Mouse (Mus musculus) stomach, postnatal 0 days (tissue): ENCODE measurements around the gene Cuedc1. TPM values are rescaled to one million over a fixed set of nuclear protein-coding genes. Genes with fewer than 3 reads are reported as not detected.

Experiments used
- ATAC-seq: fragments of 200-750 bp; cut with Nextera tagmentation; 2 replicates; pipeline ENCODE4 v1.8.0; 2017; ENCODE audit not compliant: low FRiP score, low TSS enrichment
- DNase-seq: peaks from one replicate; pipeline ENCODE4 v3.0.0-alpha.2; 2016; ENCODE audit warnings: low spot score
- H3K27ac ChIP-seq: fragments of 300-500 bp; sonication (generic); replicated peaks from 2 replicates; pipeline ENCODE4 v1.5.1; 2014; ENCODE audit warnings: mild to moderate bottlenecking, control low read depth
- H3K27me3 ChIP-seq: fragments of 300-500 bp; sonication (generic); 2 replicates; pipeline ENCODE4 v1.6.1; 2014; ENCODE audit warnings: low read length; ENCODE audit not compliant: control insufficient read depth, insufficient read depth
- H3K36me3 ChIP-seq: fragments of 300-500 bp; sonication (generic); 2 replicates; pipeline ENCODE4 v1.6.1; 2014; ENCODE audit warnings: low read length, mixed read lengths; ENCODE audit not compliant: control insufficient read depth, insufficient read depth
- H3K4me1 ChIP-seq: fragments of 300-500 bp; sonication (generic); replicated peaks from 2 replicates; pipeline ENCODE4 v1.6.1; 2014; ENCODE audit warnings: antibody characterized with exemption; ENCODE audit not compliant: control insufficient read depth, insufficient read depth
- H3K4me2 ChIP-seq: fragments of 300-500 bp; sonication (generic); replicated peaks from 2 replicates; pipeline ENCODE4 v1.6.1; 2014; ENCODE audit warnings: low read depth, mild to moderate bottlenecking, control low read depth, moderate library complexity
- H3K4me3 ChIP-seq: fragments of 300-500 bp; sonication (generic); 2 replicates; pipeline ENCODE4 v1.5.1; 2014; ENCODE audit warnings: low read depth, low read length, control low read depth
- H3K9ac ChIP-seq: fragments of 300-500 bp; sonication (generic); 2 replicates; pipeline ENCODE4 v1.6.1; 2014; ENCODE audit warnings: mild to moderate bottlenecking, low read length, control low read depth, mixed read lengths
- H3K9me3 ChIP-seq: fragments of 300-500 bp; sonication (generic); 2 replicates; pipeline ENCODE4 v1.6.1; 2016; ENCODE audit warnings: low read length; ENCODE audit not compliant: control insufficient read depth
- CTCF ChIP-seq: IDR thresholded peaks from 2 replicates; pipeline ENCODE4 v1.5.1; 2016; ENCODE audit warnings: antibody characterized with exemption, low read depth, mild to moderate bottlenecking, moderate library complexity
- EP300 ChIP-seq: optimal IDR thresholded peaks from 2 replicates; pipeline ENCODE3; 2016; ENCODE audit warnings: antibody characterized with exemption
- WGBS: fragments of 180-500 bp; shearing (Covaris S2); extraction: QIAGEN DNeasy Blood & Tissue Kit; methylation state at CpG from one replicate; pipeline ENCODE4 v1.1.7; 2014; 5-methylcytosine and 5-hydroxymethylcytosine counted together
- polyA plus RNA-seq: library from polyadenylated mRNA; unstranded; fragments of >200 nt; fragmentation: Nextera tagmentation; extraction: Ambion mirVana; gene quantifications from 2 replicates; pipeline ENCODE4 v1.2.1, GENCODE M21; 2015

The Cuedc1 gene
- 12.8 and 13.7 TPM in 2 replicates for polyA plus RNA-seq

DNA sequence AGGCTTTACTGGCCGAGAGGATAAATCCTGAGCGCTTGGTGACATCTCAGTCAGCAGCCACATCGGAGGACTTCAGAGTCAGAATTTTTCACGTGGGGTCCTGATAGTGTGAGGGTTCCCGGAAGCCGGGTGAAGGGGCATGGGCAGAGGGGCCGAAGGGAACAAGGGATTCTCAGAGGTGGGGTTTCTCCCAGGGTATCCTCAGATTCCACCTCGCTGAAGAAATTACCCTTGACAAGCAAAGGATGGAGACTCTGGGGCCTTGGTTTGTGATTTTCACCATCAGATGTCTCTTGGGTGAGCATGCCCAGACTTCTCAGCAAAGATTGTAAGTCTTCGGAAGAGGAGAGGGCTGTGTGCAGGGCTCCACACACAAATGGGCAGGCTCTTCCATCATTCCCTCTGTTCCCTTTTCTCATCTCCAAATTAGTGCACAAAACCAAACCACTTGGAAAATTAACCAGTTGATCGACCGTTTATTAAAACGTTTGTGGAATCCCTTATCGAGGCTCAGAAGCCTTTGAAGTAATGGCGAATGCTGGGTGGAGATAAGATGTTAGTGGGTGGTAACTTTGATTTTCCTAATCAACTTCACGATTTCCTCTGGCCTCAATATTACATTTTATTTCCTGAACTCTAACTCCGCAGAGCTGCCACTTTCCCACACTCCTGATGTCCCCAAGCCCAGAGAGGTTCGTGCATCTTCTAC is at the start of gene Cuedc1:
Gene Cuedc1, plus strand, starts transcription at position 38 of the 709 bp plus-strand sequence.
- H3K36me3 ChIP-seq, result no peaks in the 10 kb centered on the region
- ATAC-seq (no peak), DNase-seq (no peak)
- TF ChIP-seq EP300, result no peak
- no peak for TF ChIP-seq CTCF
- H3K9ac ChIP-seq, result peak within 1 kb of the TSS; percentile 93
- no peaks in the 10 kb centered on the region for H3K9me3 ChIP-seq
- WGBS, result 33% methylated on average over 17 of the region's 17 CpGs
- H3K4me1 ChIP-seq, result 0 out of 2 replicates have a peak, but pooled peaks cover 3% of the 10 kb centered on the region
- peak within 1 kb of the TSS; percentile 86 for H3K4me2 ChIP-seq
- H3K4me3 ChIP-seq, result peak within 1 kb of the TSS; percentile 76
- no peaks in the 10 kb centered on the region for H3K27me3 ChIP-seq
- peak within 1 kb of the TSS; percentile 95 for H3K27ac ChIP-seq

DNA sequence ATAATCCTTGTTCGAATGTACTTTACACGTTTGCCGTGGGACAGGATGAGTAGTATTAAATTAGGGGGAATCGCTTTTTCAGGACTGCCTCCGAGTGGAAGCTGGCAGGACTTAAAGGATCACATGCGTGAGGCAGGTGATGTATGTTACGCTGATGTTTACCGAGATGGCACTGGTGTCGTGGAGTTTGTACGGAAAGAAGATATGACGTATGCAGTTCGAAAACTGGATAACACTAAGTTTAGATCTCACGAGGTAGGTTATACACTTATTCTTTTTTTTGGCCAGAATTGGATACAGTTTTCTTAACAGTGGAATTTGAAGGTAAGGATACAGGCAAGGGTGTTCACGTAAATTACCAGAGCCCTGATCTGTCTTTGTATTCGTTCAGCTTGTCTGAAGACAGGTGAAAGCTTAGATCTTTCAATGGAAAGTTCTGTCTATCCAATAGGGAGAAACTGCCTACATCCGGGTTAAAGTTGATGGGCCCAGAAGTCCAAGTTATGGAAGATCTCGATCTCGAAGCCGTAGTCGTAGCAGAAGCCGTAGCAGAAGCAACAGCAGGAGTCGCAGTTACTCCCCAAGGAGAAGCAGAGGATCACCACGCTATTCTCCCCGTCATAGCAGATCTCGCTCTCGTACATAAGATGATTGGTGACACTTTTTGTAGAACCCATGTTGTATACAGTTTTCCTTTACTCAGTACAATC is 48.7 kb upstream of the Cuedc1 start:
- Histone ChIP-seq H3K9ac (peak overlapping the region; percentile 99), H3K36me3 (peaks cover 7% of the 10 kb centered on the region; the same call in 1 of the 2 replicates), H3K27ac (no peak overlapping the region), H3K4me2 (peak overlapping the region; percentile 61), H3K4me3 (peak overlapping the region; percentile 98), H3K9me3 (no peaks in the 10 kb centered on the region), H3K4me1 (no peaks in the 10 kb centered on the region), H3K27me3 (no peaks in the 10 kb centered on the region)
- TF ChIP-seq EP300, result no peak
- peak; percentile 33 for TF ChIP-seq CTCF
- 10% methylated on average over 26 of the region's 26 CpGs for WGBS
- DNase-seq (no peak), ATAC-seq (no peak)

DNA sequence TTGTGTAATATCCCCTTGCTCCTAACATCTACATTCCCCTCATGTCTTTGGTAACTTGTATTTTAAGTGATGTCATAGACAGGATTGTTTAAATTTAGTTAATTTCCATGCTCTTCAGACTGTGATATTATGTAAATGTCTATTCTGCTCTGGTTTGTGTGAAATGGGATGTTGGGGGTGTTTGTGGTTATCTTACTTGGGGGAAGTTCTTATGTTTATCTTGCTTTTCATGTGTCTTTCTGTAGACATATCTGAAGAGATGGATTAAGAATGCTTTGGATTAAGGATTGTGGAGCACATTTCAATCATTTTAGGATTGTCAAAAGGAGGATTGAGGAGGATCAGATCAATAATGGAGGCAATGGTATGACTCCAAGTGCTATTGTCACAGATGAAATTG is 48.1 kb upstream of the Cuedc1 start:
- H3K27ac ChIP-seq, result no peak overlapping the region
- no peak overlapping the region for H3K4me3 ChIP-seq
- no peak for ATAC-seq
- no peaks in the 10 kb centered on the region for H3K4me1 ChIP-seq
- no peaks in the 10 kb centered on the region for H3K9me3 ChIP-seq
- H3K9ac ChIP-seq, result no peak overlapping the region
- DNase-seq, result no peak
- peaks cover 7% of the 10 kb centered on the region; the same call in 1 of the 2 replicates for H3K36me3 ChIP-seq
- TF ChIP-seq EP300 (no peak), CTCF (no peak)
- H3K27me3 ChIP-seq, result no peaks in the 10 kb centered on the region
- peak overlapping the region; percentile 61 for H3K4me2 ChIP-seq

DNA sequence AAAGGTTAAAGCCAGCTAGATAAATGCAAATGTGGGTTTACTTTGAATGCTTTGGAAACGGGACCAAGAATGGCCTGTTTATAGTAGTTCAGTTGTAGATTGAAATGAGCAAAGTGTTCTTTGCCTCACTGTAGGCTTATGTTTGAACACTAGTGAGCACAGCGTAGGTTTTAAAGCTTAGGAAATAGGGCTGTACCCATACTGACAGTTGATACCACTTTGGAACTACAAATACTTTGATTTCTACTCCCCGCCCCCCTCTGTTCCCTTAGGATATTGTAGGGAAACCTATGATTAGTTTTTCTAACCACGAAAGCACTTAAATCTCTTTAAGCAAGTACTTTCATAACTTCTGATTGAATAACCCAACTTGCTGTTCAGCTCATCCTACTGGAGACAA is 45.2 kb upstream of the Cuedc1 start:
- Histone ChIP-seq H3K27me3 (no peaks in the 10 kb centered on the region), H3K9me3 (no peaks in the 10 kb centered on the region), H3K36me3 (peaks cover 7% of the 10 kb centered on the region; the same call in 1 of the 2 replicates), H3K9ac (no peak overlapping the region), H3K4me3 (no peak overlapping the region), H3K4me1 (no peaks in the 10 kb centered on the region), H3K4me2 (no peak overlapping the region), H3K27ac (no peak overlapping the region)
- WGBS, result 64% methylated on average over 4 of the region's 4 CpGs
- TF ChIP-seq CTCF (no peak), EP300 (no peak)
- ATAC-seq, result no peak
- no peak for DNase-seq

DNA sequence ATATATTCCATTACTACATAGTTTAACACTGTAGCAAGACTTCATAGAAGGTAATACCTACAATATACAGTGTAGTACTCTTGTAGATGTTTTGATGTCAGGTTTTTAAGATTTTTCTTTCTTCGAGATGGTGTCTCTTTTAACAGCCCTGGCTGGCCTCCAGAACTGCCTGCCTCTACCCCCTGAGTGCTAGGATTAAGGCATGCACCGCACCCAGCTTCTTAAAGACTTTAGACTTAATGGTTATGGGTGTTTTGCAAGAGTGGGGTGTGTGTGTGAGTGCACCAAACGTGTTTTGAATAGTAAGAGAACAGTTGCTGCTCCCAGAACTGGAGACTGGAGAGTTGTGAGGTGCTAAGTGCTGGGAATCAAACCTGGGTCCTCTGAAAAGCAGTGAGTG is 44.0 kb upstream of the Cuedc1 start:
- DNase-seq, result no peak
- no peak overlapping the region for H3K4me3 ChIP-seq
- no peaks in the 10 kb centered on the region for H3K9me3 ChIP-seq
- H3K27me3 ChIP-seq, result no peaks in the 10 kb centered on the region
- no peak for ATAC-seq
- H3K9ac ChIP-seq, result no peak overlapping the region
- H3K4me1 ChIP-seq, result no peaks in the 10 kb centered on the region
- H3K27ac ChIP-seq, result no peak overlapping the region
- TF ChIP-seq EP300, result no peak
- TF ChIP-seq CTCF, result no peak
- H3K36me3 ChIP-seq, result peaks cover 7% of the 10 kb centered on the region; the same call in 1 of the 2 replicates
- 42% methylated on average over 3 of the region's 3 CpGs for WGBS
- H3K4me2 ChIP-seq, result no peak overlapping the region

DNA sequence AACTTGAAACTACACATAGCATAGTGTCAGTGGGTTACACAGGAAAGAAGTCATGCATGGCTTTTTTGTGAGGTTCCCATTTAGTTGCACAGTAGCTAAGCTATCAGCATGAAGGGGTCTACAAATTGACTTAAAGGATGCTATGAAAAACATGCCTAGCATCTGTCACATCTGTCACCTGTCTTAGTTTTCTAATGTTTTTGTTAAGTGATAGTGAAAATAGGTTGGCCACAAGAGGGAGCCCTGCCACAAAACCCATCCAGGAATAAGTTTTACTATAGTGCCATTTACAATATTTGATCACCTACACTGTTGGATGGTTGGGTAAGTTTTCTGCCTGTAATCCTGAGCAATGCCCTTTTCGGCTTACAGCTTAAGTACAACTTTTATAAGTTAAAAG is 43.3 kb upstream of the Cuedc1 start:
- peak; percentile 59 for DNase-seq
- no peak overlapping the region for H3K9ac ChIP-seq
- peaks cover 7% of the 10 kb centered on the region; the same call in 1 of the 2 replicates for H3K36me3 ChIP-seq
- no peak overlapping the region for H3K4me2 ChIP-seq
- H3K4me3 ChIP-seq, result no peak overlapping the region
- H3K4me1 ChIP-seq, result no peaks in the 10 kb centered on the region
- 60% methylated on average over 1 of the region's 1 CpGs for WGBS
- no peaks in the 10 kb centered on the region for H3K9me3 ChIP-seq
- TF ChIP-seq CTCF (peak; percentile 79), EP300 (no peak)
- no peak overlapping the region for H3K27ac ChIP-seq
- H3K27me3 ChIP-seq, result no peaks in the 10 kb centered on the region
- ATAC-seq, result 0 out of 2 replicates have a peak, but pooled peaks have one; percentile 22
